Mouse (Mus musculus) forebrain, embryonic 16.5 days (tissue): Measurements from ENCODE around the gene Tns1. TPM values are rescaled to one million over a fixed set of nuclear protein-coding genes. Genes with fewer than 3 reads are reported as not detected.
"Not testable (repeated sequence)": the region's sequence is repeated elsewhere in the genome, so short reads cannot be mapped to it uniquely, and the experiment has no call there.

Experiments
- ATAC-seq: fragments of 200-750 bp; cut with Nextera tagmentation; 2 replicates; pipeline ENCODE4 v1.8.0; 2017; ENCODE audit warnings: mild to moderate bottlenecking, moderate library complexity
- H3K27ac ChIP-seq: fragments of 300-500 bp; sonication (generic); 2 replicates; pipeline ENCODE4 v1.5.1; 2014; ENCODE audit warnings: low read length, control low read depth
- H3K27me3 ChIP-seq: fragments of 300-500 bp; sonication (generic); replicated peaks from 2 replicates; pipeline ENCODE4 v1.6.1; 2014; ENCODE audit warnings: low read length; ENCODE audit not compliant: control insufficient read depth, insufficient read depth
- H3K36me3 ChIP-seq: fragments of 300-500 bp; sonication (generic); 2 replicates; pipeline ENCODE4 v1.6.1; 2014; ENCODE audit not compliant: control insufficient read depth, insufficient read depth
- H3K4me1 ChIP-seq: fragments of 300-500 bp; sonication (generic); replicated peaks from 2 replicates; pipeline ENCODE4 v1.6.1; 2014; ENCODE audit warnings: low read length; ENCODE audit not compliant: control insufficient read depth, insufficient read depth
- H3K4me2 ChIP-seq: fragments of 300-500 bp; sonication (generic); 2 replicates; pipeline ENCODE4 v1.6.1; 2014; ENCODE audit warnings: mild to moderate bottlenecking, low read length, control low read depth
- H3K4me3 ChIP-seq: fragments of 300-500 bp; sonication (generic); replicated peaks from 2 replicates; pipeline ENCODE4 v1.5.1; 2014; ENCODE audit warnings: mild to moderate bottlenecking, low read length, control low read depth
- H3K9ac ChIP-seq: fragments of 300-500 bp; sonication (generic); replicated peaks from 2 replicates; pipeline ENCODE4 v1.6.1; 2014; ENCODE audit warnings: low read depth, low read length, control low read depth
- H3K9me3 ChIP-seq: fragments of 300-500 bp; sonication (generic); 2 replicates; pipeline ENCODE4 v1.6.1; 2016; ENCODE audit warnings: low read length; ENCODE audit not compliant: control insufficient read depth
- WGBS: fragments of 180-500 bp; shearing (Covaris S2); extraction: QIAGEN DNeasy Blood & Tissue Kit; methylation state at CpG from one replicate; pipeline ENCODE4 v1.1.7; 2014; 5-methylcytosine and 5-hydroxymethylcytosine counted together
- polyA plus RNA-seq: library from polyadenylated mRNA; unstranded; fragments of >200 nt; fragmentation: Nextera tagmentation; extraction: Ambion mirVana; gene quantifications from 2 replicates; pipeline ENCODE4 v1.2.1, GENCODE M21; 2015

The Tns1 gene
- polyA plus RNA-seq, 1 experiment from 2014 or later, result 10.7 TPM

DNA sequence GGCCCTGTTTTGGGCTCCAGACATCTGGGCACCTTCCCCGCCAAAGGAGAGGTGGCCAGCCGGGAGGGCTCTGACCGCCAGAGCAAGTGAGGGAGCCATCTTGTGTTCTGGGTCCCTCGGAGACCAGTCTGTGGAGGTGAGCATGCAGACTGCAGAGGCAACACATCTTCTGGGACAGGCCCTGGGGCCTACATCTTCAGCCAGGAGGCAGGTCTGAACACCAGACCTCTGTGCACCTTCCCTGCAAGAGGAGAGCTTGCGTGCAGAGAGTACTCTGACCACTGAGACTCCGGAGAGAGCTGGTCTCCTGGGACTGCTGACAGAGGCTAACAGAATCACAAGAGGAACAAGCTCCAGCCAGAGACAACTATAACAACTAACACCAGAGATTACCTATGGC is 228.8 kb downstream of the Tns1 start:
- not testable (repeated sequence) for H3K4me2 ChIP-seq, H3K4me1 ChIP-seq, H3K9ac ChIP-seq, H3K27ac ChIP-seq, H3K36me3 ChIP-seq, H3K4me3 ChIP-seq, H3K27me3 ChIP-seq, ATAC-seq, H3K9me3 ChIP-seq
- WGBS, result 97% methylated on average over 6 of the region's 6 CpGs

- H3K9ac ChIP-seq, result no peak overlapping the region
- no peaks in the 10 kb centered on the region for H3K36me3 ChIP-seq
- no peak overlapping the region for H3K27ac ChIP-seq
- H3K27me3 ChIP-seq, result no peaks in the 10 kb centered on the region
- ATAC-seq, result no peak
- no peaks in the 10 kb centered on the region for H3K4me1 ChIP-seq
- H3K4me2 ChIP-seq, result no peak overlapping the region
- no peaks in the 10 kb centered on the region for H3K9me3 ChIP-seq
- H3K4me3 ChIP-seq, result no peak overlapping the region
Measured at GRCm38 (mm10) chr1:73880731-73881130, 243.5 kb downstream of the Tns1 start.

GRCm38 (mm10) chr1:73875676-73876218 is 248.5 kb downstream of the Tns1 start:
- WGBS, result 0% methylated on average over 1 of the region's 1 CpGs
- no peak for ATAC-seq
- Histone ChIP-seq H3K27ac (no peak overlapping the region), H3K4me1 (no peaks in the 10 kb centered on the region), H3K9ac (no peak overlapping the region), H3K4me2 (no peak overlapping the region), H3K36me3 (no peaks in the 10 kb centered on the region), H3K27me3 (no peaks in the 10 kb centered on the region), H3K4me3 (no peak overlapping the region), H3K9me3 (no peaks in the 10 kb centered on the region)

GRCm38 (mm10) chr1:73864314-73864713 is 259.9 kb downstream of the Tns1 start:
- H3K4me2 ChIP-seq, result no peak overlapping the region
- H3K9ac ChIP-seq, result no peak overlapping the region
- no peak overlapping the region for H3K4me3 ChIP-seq
- ATAC-seq, result no peak
- no peaks in the 10 kb centered on the region for H3K9me3 ChIP-seq
- H3K36me3 ChIP-seq, result no peaks in the 10 kb centered on the region
- no peaks in the 10 kb centered on the region for H3K27me3 ChIP-seq
- H3K27ac ChIP-seq, result no peak overlapping the region
- 67% methylated on average over 3 of the region's 3 CpGs for WGBS
- H3K4me1 ChIP-seq, result peaks cover 6% of the 10 kb centered on the region

DNA sequence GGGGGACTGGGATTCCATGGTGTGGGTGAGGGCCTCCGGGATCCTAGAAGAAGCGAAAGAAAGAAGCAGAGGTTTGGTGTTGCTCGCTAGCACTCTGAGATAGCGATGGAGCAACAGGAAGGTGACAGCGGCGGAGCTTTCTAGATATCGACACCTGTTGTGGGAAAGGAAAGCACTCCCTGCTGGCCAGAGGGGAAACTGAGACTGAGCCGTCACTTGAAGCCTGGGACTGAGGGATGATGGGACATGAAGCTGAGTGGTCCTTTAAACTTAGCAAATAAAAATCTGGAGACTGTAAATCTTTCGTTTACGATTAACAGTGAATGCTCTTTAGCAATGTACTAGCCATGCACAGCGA is 261.2 kb downstream of the Tns1 start:
- Histone ChIP-seq H3K4me3 (no peak overlapping the region), H3K9ac (no peak overlapping the region), H3K9me3 (no peaks in the 10 kb centered on the region), H3K36me3 (no peaks in the 10 kb centered on the region), H3K4me2 (no peak overlapping the region), H3K27ac (no peak overlapping the region), H3K27me3 (no peaks in the 10 kb centered on the region), H3K4me1 (peaks cover 6% of the 10 kb centered on the region)
- WGBS, result 53% methylated on average over 11 of the region's 11 CpGs
- no peak for ATAC-seq

DNA sequence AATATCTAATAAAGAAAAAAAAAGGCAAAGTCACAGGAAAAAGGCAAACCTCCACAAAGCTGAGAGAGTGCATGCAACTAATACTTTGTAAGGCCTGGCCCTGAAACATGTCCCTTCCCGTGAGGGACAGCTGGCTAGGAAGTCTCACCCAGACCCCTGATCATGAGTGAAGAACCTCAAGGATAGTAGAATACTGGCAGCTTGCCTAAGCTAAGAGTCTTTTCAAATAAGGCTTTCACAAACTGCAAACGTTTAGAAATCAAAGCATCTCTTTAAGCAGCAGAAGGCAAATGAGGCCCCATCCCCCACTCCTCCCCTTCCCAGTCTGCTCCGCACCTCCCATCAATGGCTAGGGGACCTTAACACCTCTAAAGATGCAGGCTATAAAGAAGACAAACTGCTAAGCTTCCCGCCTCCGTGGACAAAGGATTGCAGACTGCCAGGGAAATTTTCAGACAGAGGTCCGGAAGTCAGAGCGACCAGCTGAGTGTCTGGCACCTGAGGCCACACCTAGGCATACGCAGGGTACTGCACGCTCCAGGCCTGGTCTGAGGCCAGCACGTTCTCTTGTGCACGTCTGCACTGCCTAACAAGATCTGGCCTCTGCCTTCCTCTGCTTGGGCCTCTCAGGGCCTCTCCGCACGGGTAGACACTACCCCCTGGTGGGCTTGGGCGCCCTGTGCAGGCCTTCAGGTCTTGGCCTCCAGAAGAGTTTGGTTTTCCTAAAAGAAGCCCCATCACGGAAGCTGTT is 261.8 kb downstream of the Tns1 start:
- H3K9me3 ChIP-seq, result no peaks in the 10 kb centered on the region
- no peak overlapping the region for H3K27ac ChIP-seq
- H3K36me3 ChIP-seq, result no peaks in the 10 kb centered on the region
- H3K4me3 ChIP-seq, result no peak overlapping the region
- H3K4me1 ChIP-seq, result peaks cover 6% of the 10 kb centered on the region
- H3K4me2 ChIP-seq, result 0 out of 2 replicates have a peak overlapping the region, but pooled peaks have one; percentile 0
- ATAC-seq, result peak; percentile 97
- H3K27me3 ChIP-seq, result no peaks in the 10 kb centered on the region
- H3K9ac ChIP-seq, result no peak overlapping the region
- 8% methylated on average over 15 of the region's 15 CpGs for WGBS

- ATAC-seq, result no peak
- no peaks in the 10 kb centered on the region for H3K9me3 ChIP-seq
- WGBS, result 76% methylated on average over 3 of the region's 3 CpGs
- H3K9ac ChIP-seq, result no peak overlapping the region
- H3K27ac ChIP-seq, result no peak overlapping the region
- no peaks in the 10 kb centered on the region for H3K27me3 ChIP-seq
- no peak overlapping the region for H3K4me2 ChIP-seq
- no peaks in the 10 kb centered on the region for H3K36me3 ChIP-seq
- H3K4me1 ChIP-seq, result peaks cover 6% of the 10 kb centered on the region
- no peak overlapping the region for H3K4me3 ChIP-seq
Measured at GRCm38 (mm10) chr1:73860421-73860820, 263.8 kb downstream of the Tns1 start.

Other genes starting within 250 kb of the Tns1 start
- gene Rufy4, start 1.1 kb upstream of the Tns1 start, polyA plus RNA-seq, result 0.32 and 0.36 TPM in 2 replicates
- gene Cxcr2, start 29.5 kb upstream of the Tns1 start, polyA plus RNA-seq, result 0.06 TPM in 1 of 2 replicates, not detected in the other
- gene Cxcr1, start 70.2 kb upstream of the Tns1 start, polyA plus RNA-seq, result not detected in 2 replicates
- gene Arpc2, start 111.6 kb upstream of the Tns1 start, polyA plus RNA-seq, result 413 and 455 TPM in 2 replicates
- 0.20 TPM in 1 of 2 replicates, not detected in the other for gene Gpbar1, start 154.1 kb upstream of the Tns1 start, polyA plus RNA-seq
- gene Aamp, start 160.3 kb upstream of the Tns1 start, polyA plus RNA-seq, result 216 and 225 TPM in 2 replicates
- 98.4 and 105 TPM in 2 replicates for gene Pnkd, start 160.5 kb upstream of the Tns1 start, polyA plus RNA-seq
- gene Tmbim1, start 181.2 kb upstream of the Tns1 start, polyA plus RNA-seq, result 6.9 and 7.7 TPM in 2 replicates
- 1.0 and 1.2 TPM in 2 replicates for gene Catip, start 237.7 kb upstream of the Tns1 start, polyA plus RNA-seq